Mouse (Mus musculus) stomach, embryonic 14.5 days (tissue): ENCODE results near the gene Zbed4. TPM values are rescaled to one million over a fixed set of nuclear protein-coding genes. Genes with fewer than 3 reads are reported as not detected.

Experiments
- ATAC-seq: fragments of 200-750 bp; cut with Nextera tagmentation; 2 replicates; pipeline ENCODE4 v1.8.0; 2017; ENCODE audit warnings: low read depth, moderate TSS enrichment; ENCODE audit not compliant: insufficient number of reproducible peaks, insufficient read depth, low FRiP score
- H3K27ac ChIP-seq: fragments of 300-500 bp; sonication (generic); 2 replicates; pipeline ENCODE4 v1.5.1; 2014; ENCODE audit warnings: mild to moderate bottlenecking, low read length, moderate library complexity, mixed read lengths
- H3K27me3 ChIP-seq: fragments of 300-500 bp; sonication (generic); 2 replicates; pipeline ENCODE4 v1.6.1; 2014; ENCODE audit warnings: low read length, control low read depth, mixed read lengths; ENCODE audit not compliant: control insufficient read depth, insufficient read depth
- H3K36me3 ChIP-seq: fragments of 300-500 bp; sonication (generic); 2 replicates; pipeline ENCODE4 v1.6.1; 2014; ENCODE audit warnings: mild to moderate bottlenecking, control low read depth, low read length, moderate library complexity, mixed read lengths; ENCODE audit not compliant: control insufficient read depth, insufficient read depth
- H3K4me1 ChIP-seq: fragments of 300-500 bp; sonication (generic); 2 replicates; pipeline ENCODE4 v1.6.1; 2014; ENCODE audit warnings: low read length, control low read depth, mixed read lengths; ENCODE audit not compliant: control insufficient read depth, insufficient read depth
- H3K4me2 ChIP-seq: fragments of 300-500 bp; sonication (generic); replicated peaks from 2 replicates; pipeline ENCODE4 v1.6.1; 2014; ENCODE audit warnings: low read depth, low read length, control low read depth
- H3K4me3 ChIP-seq: fragments of 300-500 bp; sonication (generic); 2 replicates; pipeline ENCODE4 v1.5.1; 2014; ENCODE audit warnings: low read depth, low read length, control low read depth
- H3K9ac ChIP-seq: fragments of 300-500 bp; sonication (generic); replicated peaks from 2 replicates; pipeline ENCODE4 v1.6.1; 2014; ENCODE audit warnings: low read depth, mild to moderate bottlenecking, control low read depth, low read length, moderate library complexity, mixed read lengths
- H3K9me3 ChIP-seq: fragments of 300-500 bp; sonication (generic); 2 replicates; pipeline ENCODE4 v1.6.1; 2016; ENCODE audit warnings: low read depth, low read length, control low read depth; ENCODE audit not compliant: control insufficient read depth
- WGBS: fragments of 180-500 bp; shearing (Covaris S2); extraction: QIAGEN DNeasy Blood & Tissue Kit; methylation state at CpG from one replicate; pipeline ENCODE4 v1.1.7; 2014; 5-methylcytosine and 5-hydroxymethylcytosine counted together
- polyA plus RNA-seq: library from polyadenylated mRNA; unstranded; fragments of >200 nt; fragmentation: Nextera tagmentation; extraction: Ambion mirVana; gene quantifications from 2 replicates; pipeline ENCODE4 v1.2.1, GENCODE M21; 2014

The Zbed4 gene
- polyA plus RNA-seq, 1 experiment from 2014 or later = 18.5 TPM

- Histone ChIP-seq H3K27ac (no peak overlapping the region), H3K9me3 (no peaks in the 10 kb centered on the region), H3K27me3 (no peaks in the 10 kb centered on the region), H3K9ac (peak overlapping the region; percentile 57), H3K36me3 (peaks cover 17% of the 10 kb centered on the region), H3K4me2 (peak overlapping the region; percentile 70), H3K4me3 (peak overlapping the region; percentile 82), H3K4me1 (peaks cover 15% of the 10 kb centered on the region; the same call in 1 of the 2 replicates)
- 1% methylated on average over 23 of the region's 23 CpGs for WGBS
- no peak for ATAC-seq
These were observed 68.4 kb downstream of the Zbed4 start for GRCm38 (mm10) chr15:88819906-88820303.

GRCm38 (mm10) chr15:88821403-88821802 lies 69.9 kb downstream of the Zbed4 start:
- Histone ChIP-seq H3K9ac (no peak overlapping the region), H3K4me2 (no peak overlapping the region), H3K27ac (no peak overlapping the region), H3K9me3 (no peaks in the 10 kb centered on the region), H3K4me1 (peaks cover 15% of the 10 kb centered on the region; the same call in 1 of the 2 replicates), H3K36me3 (peaks cover 26% of the 10 kb centered on the region; the same call in 1 of the 2 replicates), H3K4me3 (no peak overlapping the region), H3K27me3 (no peaks in the 10 kb centered on the region)
- WGBS = 86% methylated on average over 7 of the region's 7 CpGs
- no peak for ATAC-seq

DNA sequence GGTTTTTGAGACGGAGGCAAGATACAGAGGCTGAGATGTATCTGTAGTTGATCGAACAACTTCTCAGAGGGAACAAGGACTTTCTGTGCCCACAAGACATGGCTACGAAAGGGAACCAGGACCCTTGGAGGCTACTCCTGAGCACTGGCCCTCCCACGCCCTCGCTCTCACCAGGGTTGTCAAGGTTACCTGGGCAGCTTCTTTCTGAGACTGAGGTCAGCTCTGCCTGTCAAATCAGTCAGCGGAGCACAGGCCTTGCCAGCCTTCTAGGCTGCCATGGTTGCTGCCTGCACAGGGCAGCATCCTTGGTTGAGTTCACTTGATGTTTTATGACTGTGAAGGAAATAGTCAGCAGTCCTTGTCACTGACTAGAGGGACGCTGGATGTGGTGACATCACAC lies 71.1 kb downstream of the Zbed4 start:
- Histone ChIP-seq H3K9ac (no peak overlapping the region), H3K27ac (no peak overlapping the region), H3K36me3 (peaks cover 26% of the 10 kb centered on the region; the same call in 1 of the 2 replicates)

GRCm38 (mm10) chr15:88823376-88823775 lies 71.9 kb downstream of the Zbed4 start:
- 90% methylated on average over 5 of the region's 5 CpGs for WGBS
- Histone ChIP-seq H3K4me1 (peaks cover 13% of the 10 kb centered on the region; the same call in 1 of the 2 replicates), H3K9ac (no peak overlapping the region), H3K4me2 (no peak overlapping the region), H3K27ac (no peak overlapping the region), H3K36me3 (peaks cover 26% of the 10 kb centered on the region; the same call in 1 of the 2 replicates), H3K9me3 (no peaks in the 10 kb centered on the region), H3K27me3 (no peaks in the 10 kb centered on the region), H3K4me3 (no peak overlapping the region)
- no peak for ATAC-seq

More for the DNA sequence above, 71.1 kb downstream of the Zbed4 start:
- Histone ChIP-seq H3K4me2 (no peak overlapping the region), H3K4me3 (no peak overlapping the region), H3K4me1 (peaks cover 15% of the 10 kb centered on the region; the same call in 1 of the 2 replicates), H3K27me3 (no peaks in the 10 kb centered on the region), H3K9me3 (no peaks in the 10 kb centered on the region)
- no peak for ATAC-seq
- 91% methylated on average over 7 of the region's 7 CpGs for WGBS

DNA sequence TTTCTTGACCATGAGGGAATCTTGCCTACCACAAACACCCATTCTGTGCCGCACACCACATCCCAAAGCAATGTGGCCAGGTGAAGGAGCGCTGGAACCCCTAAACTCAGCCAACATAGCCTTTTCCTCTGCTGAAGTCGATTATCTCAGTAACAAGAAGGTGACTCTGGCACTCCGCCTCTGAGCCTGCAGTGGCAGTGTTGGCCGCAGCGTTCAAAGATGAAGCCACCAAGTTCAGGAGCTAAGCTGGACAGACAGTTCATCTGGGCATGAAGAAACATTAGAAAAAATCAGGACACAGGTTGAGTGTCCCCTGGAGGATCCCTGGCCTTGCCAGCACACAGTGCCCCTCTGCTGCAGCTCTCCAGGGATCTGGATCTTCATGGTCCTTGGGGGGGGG lies 76.0 kb downstream of the Zbed4 start:
- no peak overlapping the region for H3K9ac ChIP-seq
- ATAC-seq = no peak
- WGBS = 85% methylated on average over 6 of the region's 6 CpGs

GRCm38 (mm10) chr15:88827991-88828799 lies 76.7 kb downstream of the Zbed4 start:
- H3K9me3 ChIP-seq = no peaks in the 10 kb centered on the region
- 22% methylated on average over 9 of the region's 9 CpGs for WGBS
- H3K4me1 ChIP-seq = no peaks in the 10 kb centered on the region
- no peak overlapping the region for H3K9ac ChIP-seq
- peak; percentile 10; the same call in 1 of the 2 replicates for ATAC-seq
- no peaks in the 10 kb centered on the region for H3K27me3 ChIP-seq
- no peak overlapping the region for H3K27ac ChIP-seq
- H3K36me3 ChIP-seq = peaks cover 26% of the 10 kb centered on the region; the same call in 1 of the 2 replicates
- no peak overlapping the region for H3K4me3 ChIP-seq
- no peak overlapping the region for H3K4me2 ChIP-seq

More for the DNA sequence above, 76.0 kb downstream of the Zbed4 start:
- Histone ChIP-seq H3K36me3 (peaks cover 26% of the 10 kb centered on the region; the same call in 1 of the 2 replicates), H3K27me3 (no peaks in the 10 kb centered on the region), H3K4me2 (no peak overlapping the region), H3K4me1 (no peaks in the 10 kb centered on the region), H3K4me3 (no peak overlapping the region), H3K27ac (no peak overlapping the region), H3K9me3 (no peaks in the 10 kb centered on the region)

GRCm38 (mm10) chr15:88828800-88829705 lies 77.6 kb downstream of the Zbed4 start:
- H3K36me3 ChIP-seq = peaks cover 20% of the 10 kb centered on the region; the same call in 1 of the 2 replicates
- no peaks in the 10 kb centered on the region for H3K9me3 ChIP-seq
- H3K27me3 ChIP-seq = no peaks in the 10 kb centered on the region
- H3K4me3 ChIP-seq = no peak overlapping the region
- ATAC-seq = peak; percentile 88
- no peak overlapping the region for H3K9ac ChIP-seq
- 52% methylated on average over 17 of the region's 17 CpGs for WGBS
- no peaks in the 10 kb centered on the region for H3K4me1 ChIP-seq
- H3K27ac ChIP-seq = no peak overlapping the region
- H3K4me2 ChIP-seq = no peak overlapping the region

DNA sequence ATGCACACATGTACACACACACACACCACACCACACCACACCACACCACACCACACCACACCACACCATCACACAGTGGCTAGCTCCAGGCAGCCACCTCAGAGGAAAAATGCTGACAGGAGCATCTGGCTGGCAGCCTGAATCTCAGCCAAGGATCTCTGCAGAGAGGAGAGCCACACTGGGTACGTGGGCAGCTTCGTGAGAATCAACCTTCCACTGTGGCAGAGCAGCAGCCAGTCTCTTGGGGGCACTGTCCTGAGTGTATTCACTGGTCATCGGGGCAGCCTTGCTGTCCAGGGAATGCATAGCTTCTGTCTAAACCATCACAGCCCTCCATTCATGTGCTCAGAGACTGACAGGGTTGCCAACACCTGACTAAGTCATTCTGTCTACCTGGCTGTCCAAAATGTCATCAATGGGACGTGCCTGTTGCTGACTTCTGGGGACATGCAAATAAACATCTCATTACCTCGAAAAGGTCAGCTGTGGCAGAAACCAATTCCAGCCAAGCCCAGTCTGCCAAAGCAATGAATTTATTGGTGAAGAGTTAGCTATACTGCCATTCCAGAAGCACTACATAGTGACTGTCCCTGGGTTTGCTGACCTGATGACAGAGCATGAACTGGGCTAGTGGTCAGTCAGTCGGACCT lies 78.5 kb downstream of the Zbed4 start:
- Histone ChIP-seq H3K27me3 (no peaks in the 10 kb centered on the region), H3K4me3 (no peak overlapping the region), H3K27ac (no peak overlapping the region), H3K36me3 (peaks cover 11% of the 10 kb centered on the region; the same call in 1 of the 2 replicates), H3K4me2 (no peak overlapping the region), H3K9me3 (no peaks in the 10 kb centered on the region), H3K9ac (no peak overlapping the region), H3K4me1 (no peaks in the 10 kb centered on the region)
- WGBS = 75% methylated on average over 6 of the region's 6 CpGs
- no peak for ATAC-seq
